Mouse (Mus musculus): ENCODE results near the gene Fhad1.

- TF ChIP-seq CTCF (IDR thresholded peaks at IDR 0.05; ENCODE audit: low read depth) (no peak), EP300 (IDR thresholded peaks at IDR 0.05; ENCODE audit: low read depth) (no peak)
Measured at GRCm38 (mm10) chr4:141881950-141882349, 132.9 kb downstream of the Fhad1 start.

Data from liver, embryonic 14.5 days (tissue).